Mouse (Mus musculus): ENCODE data around the gene Zfp280d. TPM values are rescaled to one million over a fixed set of nuclear protein-coding genes. Genes with fewer than 3 reads are reported as not detected.
A peak's percentile ranks its signal among the peaks of the same experiment; 100 is the strongest.

The Zfp280d gene
- total RNA-seq (2015; ENCODE audit: low replicate concordance) = 67.6 and 77.5 TPM in 2 replicates
- 51.5 and 53.4 TPM in 2 replicates for total RNA-seq (2017; ENCODE audit: low replicate concordance)

DNA sequence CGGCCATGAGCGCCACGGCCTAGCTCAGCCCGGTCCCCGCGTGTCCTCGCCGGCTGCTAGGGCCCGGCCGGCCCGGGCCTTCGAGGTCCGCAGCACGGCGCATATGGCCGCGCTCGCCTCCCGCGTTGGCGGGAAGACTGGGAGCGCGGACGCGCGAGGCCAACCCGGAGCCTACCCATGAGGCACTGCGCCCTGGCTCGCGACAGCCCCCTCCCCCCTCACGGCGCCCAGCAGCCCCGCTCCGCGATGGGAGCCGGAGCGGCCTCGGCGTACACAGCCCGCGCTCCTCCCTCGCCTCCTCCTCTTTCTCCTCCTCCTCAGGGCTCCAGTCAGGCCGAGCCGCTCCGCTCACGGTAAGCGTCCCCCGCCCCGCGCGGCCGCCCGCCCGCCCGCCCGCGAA is at the start of gene Zfp280d:
Gene Zfp280d (plus strand): TSS at position 184 of the 400 bp plus-strand sequence.
- ATAC-seq (replicated peaks; ENCODE audit: low FRiP score, poor library complexity, severe bottlenecking) = peak; percentile 93

- no peak for ATAC-seq (replicated peaks; ENCODE audit: low FRiP score, poor library complexity, severe bottlenecking)
These were observed 48.1 kb upstream of the Zfp280d start for GRCm38 (mm10) chr9:72226536-72226935.

DNA sequence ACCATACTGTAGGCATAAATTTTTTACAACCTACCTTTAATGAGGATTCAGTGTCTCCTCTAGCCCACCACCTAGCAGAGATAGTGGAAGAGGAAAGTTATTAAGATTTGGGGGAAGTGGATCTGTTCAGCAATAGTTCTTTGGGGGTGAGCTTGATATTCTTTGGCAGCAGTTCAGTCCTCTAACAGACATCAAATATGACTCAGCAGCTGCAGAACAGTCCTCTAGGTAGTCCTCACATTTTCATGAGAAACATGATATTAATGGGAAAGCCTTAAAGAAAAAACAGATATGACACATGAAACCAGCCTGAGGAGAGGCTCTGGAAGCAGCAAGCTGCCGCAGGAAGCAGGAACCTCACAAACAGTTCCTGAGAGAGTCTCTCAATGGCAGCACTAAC is 22.0 kb upstream of the Zfp280d start:
- ATAC-seq (replicated peaks; ENCODE audit: low FRiP score, poor library complexity, severe bottlenecking) = no peak

- no peak for ATAC-seq (replicated peaks; ENCODE audit: low FRiP score, poor library complexity, severe bottlenecking)
These were observed 19.4 kb upstream of the Zfp280d start for GRCm38 (mm10) chr9:72255227-72255626.

- no peak for ATAC-seq (replicated peaks; ENCODE audit: low FRiP score, poor library complexity, severe bottlenecking)
These were observed 18.0 kb upstream of the Zfp280d start for GRCm38 (mm10) chr9:72256646-72257045.

GRCm38 (mm10) chr9:72260337-72260736 is 14.3 kb upstream of the Zfp280d start:
- ATAC-seq (replicated peaks; ENCODE audit: low FRiP score, poor library complexity, severe bottlenecking) = peak; percentile 82

GRCm38 (mm10) chr9:72264859-72265258 is 9.8 kb upstream of the Zfp280d start:
- ATAC-seq (replicated peaks; ENCODE audit: low FRiP score, poor library complexity, severe bottlenecking) = no peak

DNA sequence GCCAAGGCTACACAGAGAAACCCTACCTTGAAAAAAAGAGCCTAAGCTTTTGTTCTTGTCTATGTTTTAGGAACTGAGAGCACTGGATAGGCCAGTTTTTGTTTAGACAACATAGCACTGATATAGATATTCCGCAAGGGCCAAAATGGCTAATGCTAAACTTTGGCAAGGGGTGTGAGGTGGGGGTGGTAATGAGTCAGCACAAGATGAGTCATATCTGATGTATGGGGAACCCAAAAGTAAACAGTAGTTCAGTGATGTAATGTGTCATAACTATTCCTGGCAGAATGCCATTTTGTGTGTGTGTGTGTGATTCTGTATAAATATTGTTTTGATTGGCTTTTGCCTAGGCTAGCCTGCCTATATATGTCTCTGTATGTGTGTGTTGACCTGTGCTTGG is 4.5 kb upstream of the Zfp280d start:
- ATAC-seq (replicated peaks; ENCODE audit: low FRiP score, poor library complexity, severe bottlenecking) = no peak

DNA sequence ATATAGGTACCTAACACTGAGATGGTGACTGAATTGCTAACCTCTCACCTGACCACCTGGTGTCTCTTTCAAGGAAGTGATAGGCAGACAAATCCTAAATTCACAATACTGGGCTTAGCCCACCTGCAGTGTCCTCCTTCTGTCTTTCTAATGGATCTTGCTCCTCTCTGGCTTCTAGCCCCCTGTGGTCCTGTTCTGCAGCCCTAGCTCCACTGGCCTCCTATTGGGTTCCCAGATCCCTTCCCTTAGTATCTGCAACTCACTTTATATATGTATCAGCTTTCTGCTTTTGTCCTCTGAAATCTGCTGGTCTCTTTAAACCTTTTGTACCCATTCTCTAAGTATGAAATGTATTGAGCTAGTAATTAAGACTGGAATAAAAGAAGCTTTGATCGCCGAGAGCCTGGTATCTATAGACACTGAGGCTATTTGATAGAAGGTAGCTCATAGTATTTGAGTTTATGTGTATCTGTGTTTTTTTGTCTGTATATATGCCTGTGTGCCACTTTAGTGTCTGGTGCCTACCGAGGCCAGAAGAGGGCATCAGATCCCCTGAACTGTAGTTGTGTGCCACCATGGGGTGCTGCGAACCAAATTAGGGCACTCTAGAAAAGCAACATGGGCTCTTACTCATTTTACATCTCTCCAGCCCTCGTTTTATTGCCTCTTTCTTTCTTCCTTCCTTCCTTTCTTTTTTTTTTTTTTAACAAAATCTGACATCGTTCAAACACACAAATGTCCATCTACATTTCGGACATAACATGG is 832 bp upstream of the Zfp280d start:
- no peak for ATAC-seq (replicated peaks; ENCODE audit: low FRiP score, poor library complexity, severe bottlenecking)

- peak; percentile 68 for ATAC-seq (replicated peaks; ENCODE audit: low FRiP score, poor library complexity, severe bottlenecking)
These were observed 680 bp downstream of the Zfp280d start for GRCm38 (mm10) chr9:72275101-72275978.

DNA sequence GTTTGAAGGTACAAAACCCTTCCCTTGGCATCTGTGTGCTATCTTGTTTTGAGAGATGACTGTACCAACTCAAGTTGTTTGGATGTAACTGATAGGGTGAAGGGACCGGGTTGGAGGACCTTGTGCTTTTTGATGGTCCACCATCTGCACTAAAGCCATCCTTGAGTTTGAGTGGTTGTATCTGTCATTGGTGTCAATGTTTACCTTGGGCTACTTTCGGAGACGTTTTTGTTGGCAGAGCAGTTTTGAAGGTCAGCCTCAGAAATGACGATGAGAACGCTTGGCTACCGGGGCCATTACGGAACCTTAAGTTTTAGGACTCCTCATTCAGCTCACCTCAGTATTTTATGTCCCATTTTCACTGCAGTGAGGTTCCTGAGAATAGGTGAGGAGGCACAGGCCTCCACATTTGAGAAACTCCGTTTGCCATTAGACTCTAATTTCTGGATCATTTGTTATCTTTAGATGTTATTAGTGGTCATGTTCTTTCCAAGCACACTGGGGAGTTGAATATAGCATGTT is 1.4 kb downstream of the Zfp280d start:
- peak; percentile 58 for ATAC-seq (replicated peaks; ENCODE audit: low FRiP score, poor library complexity, severe bottlenecking)

- ATAC-seq (replicated peaks; ENCODE audit: low FRiP score, poor library complexity, severe bottlenecking) = no peak
These were observed 2.3 kb downstream of the Zfp280d start for GRCm38 (mm10) chr9:72276941-72277340.

- ATAC-seq (replicated peaks; ENCODE audit: low FRiP score, poor library complexity, severe bottlenecking) = no peak
These were observed 5.3 kb downstream of the Zfp280d start for GRCm38 (mm10) chr9:72279943-72280342.

DNA sequence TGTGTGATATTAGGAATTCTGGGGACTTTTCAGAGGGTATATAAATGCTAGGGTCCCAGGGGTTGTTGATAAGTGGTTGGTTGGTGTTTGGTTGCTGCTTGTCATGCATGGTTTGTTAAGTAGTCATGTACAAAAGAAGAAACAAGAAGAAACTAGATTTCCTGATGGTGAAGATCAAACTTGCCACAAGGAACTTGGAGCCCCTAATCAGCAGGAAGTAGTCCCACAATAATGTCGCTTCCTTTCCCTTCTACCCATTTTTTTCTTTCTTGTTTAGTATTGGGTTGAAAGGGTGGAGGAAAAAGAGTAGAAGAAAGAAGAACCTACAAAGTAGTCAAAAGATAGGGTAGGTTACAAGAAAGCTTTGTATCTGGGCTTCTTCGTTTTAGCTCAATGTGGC is 13.0 kb downstream of the Zfp280d start:
- ATAC-seq (replicated peaks; ENCODE audit: low FRiP score, poor library complexity, severe bottlenecking) = no peak

DNA sequence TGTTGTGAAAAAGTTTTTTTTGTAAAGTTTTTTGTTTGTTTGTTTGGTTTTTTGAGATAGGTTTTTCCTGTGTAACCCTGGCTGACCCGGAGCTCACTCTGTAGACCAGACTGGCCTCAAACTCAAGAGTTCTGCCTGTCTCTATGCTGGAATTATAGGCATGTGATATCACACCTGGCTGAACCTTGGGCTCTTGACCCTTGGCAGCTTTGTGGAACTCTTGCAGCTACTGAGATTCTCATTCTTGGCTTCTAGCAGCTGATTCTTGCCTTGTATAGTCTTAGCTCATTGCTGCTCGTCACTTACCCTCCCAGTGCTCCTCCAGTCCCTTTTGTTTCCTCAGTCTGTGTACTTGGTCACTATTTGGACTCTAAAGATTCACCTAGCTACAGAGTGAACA is 13.6 kb downstream of the Zfp280d start:
- ATAC-seq (replicated peaks; ENCODE audit: low FRiP score, poor library complexity, severe bottlenecking) = no peak

GRCm38 (mm10) chr9:72289094-72289493 is 14.4 kb downstream of the Zfp280d start:
- ATAC-seq (replicated peaks; ENCODE audit: low FRiP score, poor library complexity, severe bottlenecking) = no peak

GRCm38 (mm10) chr9:72294076-72294475 is 19.4 kb downstream of the Zfp280d start:
- ATAC-seq (replicated peaks; ENCODE audit: low FRiP score, poor library complexity, severe bottlenecking) = no peak

DNA sequence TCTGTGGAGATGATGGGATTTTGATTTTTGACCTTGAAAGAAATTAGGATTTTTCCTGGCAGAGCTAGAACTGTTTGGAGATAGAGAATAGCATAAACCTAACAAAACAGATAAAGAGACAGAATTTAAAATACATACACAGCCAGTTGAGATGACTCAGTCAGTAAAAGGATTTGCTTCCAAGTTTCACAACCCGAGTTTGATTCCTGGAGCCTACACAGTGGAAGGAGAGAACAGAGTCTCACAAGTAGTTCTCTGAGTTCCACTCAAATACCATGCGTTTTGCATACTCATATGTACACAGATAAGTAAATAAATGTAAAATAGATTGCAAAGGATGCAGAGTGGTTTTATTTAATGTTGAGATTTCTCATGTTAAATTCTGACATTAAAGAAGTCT is 35.1 kb downstream of the Zfp280d start:
- ATAC-seq (replicated peaks; ENCODE audit: low FRiP score, poor library complexity, severe bottlenecking) = no peak

GRCm38 (mm10) chr9:72333221-72333620 is 58.6 kb downstream of the Zfp280d start:
- no peak for ATAC-seq (replicated peaks; ENCODE audit: low FRiP score, poor library complexity, severe bottlenecking)

DNA sequence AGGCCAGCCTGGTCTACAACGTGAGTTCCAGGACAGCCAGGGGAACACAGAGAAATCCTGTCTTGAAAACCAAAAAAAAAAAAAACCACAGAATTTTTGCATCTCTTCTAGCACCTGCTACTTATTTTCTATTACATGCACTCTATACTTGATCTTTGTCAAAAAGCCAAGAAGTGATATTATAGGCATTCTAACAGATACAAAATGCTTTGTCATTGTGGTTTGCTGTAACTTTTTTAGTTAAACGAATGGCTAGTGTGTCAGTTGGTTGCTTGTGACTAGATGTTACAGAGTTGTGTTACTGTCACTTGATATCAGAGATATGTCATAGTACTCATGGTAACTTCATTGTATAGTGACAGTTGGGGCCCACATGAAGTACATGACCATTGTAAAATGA is 61.4 kb downstream of the Zfp280d start:
- ATAC-seq (replicated peaks; ENCODE audit: low FRiP score, poor library complexity, severe bottlenecking) = no peak; the same call in 1 of the 2 replicates

- ATAC-seq (replicated peaks; ENCODE audit: low FRiP score, poor library complexity, severe bottlenecking) = no peak
These were observed 64.5 kb downstream of the Zfp280d start for GRCm38 (mm10) chr9:72339119-72339518.
